Mouse (Mus musculus) kidney, postnatal 0 days (tissue): ENCODE results near the gene Adamtsl2. TPM values are rescaled to one million over a fixed set of nuclear protein-coding genes. Genes with fewer than 3 reads are reported as not detected.

ENCODE experiments used
- ATAC-seq: fragments of 200-750 bp; cut with Nextera tagmentation; replicated peaks from 2 replicates; pipeline ENCODE4 v1.8.0; 2017; ENCODE audit warnings: low read depth, moderate number of reproducible peaks, moderate TSS enrichment, moderate library complexity; ENCODE audit not compliant: low FRiP score
- DNase-seq: peaks from one replicate; pipeline ENCODE4 v3.0.0-alpha.2; 2016; ENCODE audit warnings: low spot score
- H3K27ac ChIP-seq: fragments of 300-500 bp; sonication (generic); 2 replicates; pipeline ENCODE4 v1.5.1; 2014; ENCODE audit warnings: mild to moderate bottlenecking
- H3K27me3 ChIP-seq: fragments of 300-500 bp; sonication (generic); 2 replicates; pipeline ENCODE4 v1.6.1; 2014; ENCODE audit warnings: low read length, mixed read lengths; ENCODE audit not compliant: insufficient read depth
- H3K36me3 ChIP-seq: fragments of 300-500 bp; sonication (generic); 2 replicates; pipeline ENCODE4 v1.6.1; 2014; ENCODE audit warnings: low read length, mixed read lengths; ENCODE audit not compliant: insufficient read depth
- H3K4me1 ChIP-seq: fragments of 300-500 bp; sonication (generic); replicated peaks from 2 replicates; pipeline ENCODE4 v1.6.1; 2014; ENCODE audit warnings: antibody characterized with exemption, low read length, mixed read lengths; ENCODE audit not compliant: insufficient read depth
- H3K4me2 ChIP-seq: fragments of 300-500 bp; sonication (generic); 2 replicates; pipeline ENCODE4 v1.6.1; 2014; ENCODE audit warnings: mild to moderate bottlenecking, low read length, moderate library complexity, mixed read lengths
- H3K4me3 ChIP-seq: fragments of 300-500 bp; sonication (generic); replicated peaks from 2 replicates; pipeline ENCODE4 v1.5.1; 2014; ENCODE audit warnings: low read depth, low read length
- H3K9ac ChIP-seq: fragments of 300-500 bp; sonication (generic); 2 replicates; pipeline ENCODE4 v1.6.1; 2014; ENCODE audit warnings: low read depth, low read length
- H3K9me3 ChIP-seq: fragments of 300-500 bp; sonication (generic); replicated peaks from 2 replicates; pipeline ENCODE4 v1.6.1; 2016; ENCODE audit warnings: low read length, inconsistent platforms, mixed read lengths
- CTCF ChIP-seq: IDR thresholded peaks from 2 replicates; pipeline ENCODE4 v1.5.1; 2016; ENCODE audit warnings: antibody characterized with exemption, low read depth, mild to moderate bottlenecking, moderate library complexity
- WGBS: fragments of 180-500 bp; shearing (Covaris S2); extraction: QIAGEN DNeasy Blood & Tissue Kit; methylation state at CpG from one replicate; pipeline ENCODE4 v1.1.7; 2014; 5-methylcytosine and 5-hydroxymethylcytosine counted together
- polyA plus RNA-seq: library from polyadenylated mRNA; unstranded; fragments of >200 nt; fragmentation: Nextera tagmentation; extraction: Ambion mirVana; gene quantifications from 2 replicates; pipeline ENCODE4 v1.2.1, GENCODE M21; 2015

The Adamtsl2 gene
- polyA plus RNA-seq, 1 experiment from 2014 or later, result 0.83 TPM

GRCm38 (mm10) chr2:27042131-27042844 lies 36.9 kb upstream of the Adamtsl2 start:
- Histone ChIP-seq H3K36me3 (no peaks in the 10 kb centered on the region), H3K4me3 (no peak overlapping the region), H3K4me1 (no peaks in the 10 kb centered on the region), H3K9ac (no peak overlapping the region), H3K4me2 (no peak overlapping the region), H3K27ac (no peak overlapping the region), H3K9me3 (no peaks in the 10 kb centered on the region), H3K27me3 (no peaks in the 10 kb centered on the region)
- no peak for TF ChIP-seq CTCF
- DNase-seq (no peak), ATAC-seq (no peak)
- 58% methylated on average over 8 of the region's 8 CpGs for WGBS

GRCm38 (mm10) chr2:27043461-27043860 lies 35.7 kb upstream of the Adamtsl2 start:
- Histone ChIP-seq H3K4me1 (no peaks in the 10 kb centered on the region), H3K4me3 (no peak overlapping the region), H3K9me3 (no peaks in the 10 kb centered on the region), H3K27ac (no peak overlapping the region), H3K36me3 (no peaks in the 10 kb centered on the region), H3K9ac (no peak overlapping the region), H3K27me3 (no peaks in the 10 kb centered on the region), H3K4me2 (no peak overlapping the region)
- peak; percentile 92 for TF ChIP-seq CTCF
- peak; percentile 90 for DNase-seq
- peak; percentile 76 for ATAC-seq
- WGBS, result 27% methylated on average over 3 of the region's 3 CpGs

- H3K27ac ChIP-seq, result no peak overlapping the region
- no peak for ATAC-seq
- no peak overlapping the region for H3K4me2 ChIP-seq
- TF ChIP-seq CTCF, result no peak
- no peaks in the 10 kb centered on the region for H3K27me3 ChIP-seq
- H3K9me3 ChIP-seq, result no peaks in the 10 kb centered on the region
- H3K4me1 ChIP-seq, result no peaks in the 10 kb centered on the region
- WGBS, result 74% methylated on average over 4 of the region's 4 CpGs
- DNase-seq, result no peak
- H3K4me3 ChIP-seq, result no peak overlapping the region
- no peaks in the 10 kb centered on the region for H3K36me3 ChIP-seq
- H3K9ac ChIP-seq, result no peak overlapping the region
Observed at GRCm38 (mm10) chr2:27044166-27044565, 35.0 kb upstream of the Adamtsl2 start.

GRCm38 (mm10) chr2:27044641-27045040 lies 34.5 kb upstream of the Adamtsl2 start:
- H3K4me2 ChIP-seq, result no peak overlapping the region
- no peak overlapping the region for H3K9ac ChIP-seq
- H3K4me1 ChIP-seq, result no peaks in the 10 kb centered on the region
- H3K9me3 ChIP-seq, result no peaks in the 10 kb centered on the region
- no peaks in the 10 kb centered on the region for H3K36me3 ChIP-seq
- no peak overlapping the region for H3K4me3 ChIP-seq
- no peak for DNase-seq
- no peaks in the 10 kb centered on the region for H3K27me3 ChIP-seq
- ATAC-seq, result no peak
- 79% methylated on average over 3 of the region's 3 CpGs for WGBS
- H3K27ac ChIP-seq, result no peak overlapping the region
- TF ChIP-seq CTCF, result no peak

- H3K9ac ChIP-seq, result no peak overlapping the region
- H3K27ac ChIP-seq, result peak overlapping the region; percentile 63
- ATAC-seq, result peak; percentile 61; the same call in 1 of the 2 replicates
- no peak for TF ChIP-seq CTCF
- no peaks in the 10 kb centered on the region for H3K27me3 ChIP-seq
- no peaks in the 10 kb centered on the region for H3K9me3 ChIP-seq
- peak; percentile 78 for DNase-seq
- 52% methylated on average over 8 of the region's 8 CpGs for WGBS
- H3K4me2 ChIP-seq, result no peak overlapping the region
- H3K4me1 ChIP-seq, result no peaks in the 10 kb centered on the region
- no peaks in the 10 kb centered on the region for H3K36me3 ChIP-seq
- H3K4me3 ChIP-seq, result no peak overlapping the region
Observed at GRCm38 (mm10) chr2:27045979-27046770, 33.0 kb upstream of the Adamtsl2 start.

GRCm38 (mm10) chr2:27049408-27049807 lies 29.8 kb upstream of the Adamtsl2 start:
- no peak for ATAC-seq
- DNase-seq, result no peak
- Histone ChIP-seq H3K27ac (no peak overlapping the region), H3K27me3 (no peaks in the 10 kb centered on the region), H3K4me1 (no peaks in the 10 kb centered on the region), H3K9ac (no peak overlapping the region), H3K4me3 (no peak overlapping the region), H3K36me3 (no peaks in the 10 kb centered on the region), H3K4me2 (no peak overlapping the region), H3K9me3 (no peaks in the 10 kb centered on the region)
- 50% methylated on average over 6 of the region's 6 CpGs for WGBS
- TF ChIP-seq CTCF, result no peak
